Mouse (Mus musculus): ENCODE measurements at regions not wholly inside any gene's neighbourhood (a gene's known extent, or its start where the extent isn't known, plus 50 kb on each side); places are given as distances from the start of the nearest gene placed in this dataset.

- TF ChIP-seq CTCF (IDR thresholded peaks at IDR 0.05; ENCODE audit: borderline replicate concordance, extremely low read depth, insufficient read depth, insufficient read length) = no peak
- no peak for TF ChIP-seq POLR2A (IDR thresholded peaks at IDR 0.05; ENCODE audit: borderline replicate concordance, extremely low read depth, insufficient read depth, insufficient read length, poor library complexity, severe bottlenecking)
These were observed 186.7 kb upstream of the Kit start for GRCm38 (mm10) chr5:75387886-75388454.

Data from brain, embryonic 14.5 days (tissue).